Mouse (Mus musculus): ENCODE results near the gene Cda.

- TF ChIP-seq POLR2A (IDR thresholded peaks at IDR 0.05; ENCODE audit: control insufficient read depth in 1 of 2, insufficient read depth in 1 of 2, low read depth in 1 of 2, low read length in 2 of 2, poor library complexity in 1 of 2) (no peak), GABPA (IDR thresholded peaks at IDR 0.05; ENCODE audit: low read depth, low read length) (no peak), SIN3A (IDR thresholded peaks at IDR 0.05; ENCODE audit: low read length) (no peak), TAL1 (IDR thresholded peaks at IDR 0.05; ENCODE audit: low read length) (no peak), USF2 (IDR thresholded peaks at IDR 0.05; ENCODE audit: borderline replicate concordance in 1 of 2, insufficient read depth in 1 of 2, low read depth in 1 of 2, low read length in 2 of 2) (no peak), POLR2AphosphoS2 (IDR thresholded peaks at IDR 0.05; ENCODE audit: low read length) (no peak), MXI1 (IDR thresholded peaks at IDR 0.05; ENCODE audit: low read depth, low read length) (no peak)
Observed at GRCm38 (mm10) chr4:138342778-138343177, 25.0 kb downstream of the Cda start.

Measured in MEL (cell line).